Mouse (Mus musculus) adrenal gland, adult 18-20 months (tissue): Measurements from ENCODE around the gene Zfp131. TPM values are rescaled to one million over a fixed set of nuclear protein-coding genes. Genes with fewer than 3 reads are reported as not detected.
"Not testable (repeated sequence)": the region's sequence is repeated elsewhere in the genome, so short reads cannot be mapped to it uniquely, and the experiment has no call there.

Experiments
- DNase-seq, 2 experiments: peaks; one replicate each; pipeline ENCODE4 v3.0.0; 2021 to 2022; ENCODE audit warnings: low spot score in 2 of 2
- long read RNA-seq, 2 experiments: library from polyadenylated mRNA; stranded (forward); transcript quantifications; one replicate each; pipeline ENCODE4 v2.0.0; 2021
- total RNA-seq, 2 experiments: library from RNA; stranded (reverse); gene quantifications; 1 replicate in 1 of 2; 2 replicates in 1 of 2; pipeline ENCODE4 v1.2.3; 2021

The Zfp131 gene
- total RNA-seq = 10 to 100 TPM; 38.3 to 39.2 TPM
- long read RNA-seq, experiment 1, partial matches to known transcripts = 6 of 18 reads
- long read RNA-seq, experiment 1, other reads (novel, unspliced or antisense) = 9 of 18 reads
- long read RNA-seq, experiment 2, partial matches to known transcripts = 17 of 33 reads
- long read RNA-seq, experiment 2, other reads (novel, unspliced or antisense) = 8 of 33 reads

- DNase-seq = peak; percentile 90 to 92
Measured at GRCm38 (mm10) chr13:119790761-119791579, at the start of gene Zfp131. Gene Zfp131, minus strand, starts transcription at chr13:119790889.

- DNase-seq = not testable (repeated sequence)
Measured at GRCm38 (mm10) chr13:119839982-119840381, 49.3 kb upstream of the Zfp131 start.

GRCm38 (mm10) chr13:119837719-119838337 lies 47.1 kb upstream of the Zfp131 start:
- peak; percentile 21 to 26 for DNase-seq

- peak in 1 of 2 experiments; percentile 17 for DNase-seq
Measured at GRCm38 (mm10) chr13:119836324-119836811, 45.7 kb upstream of the Zfp131 start.

GRCm38 (mm10) chr13:119835320-119836056 lies 44.8 kb upstream of the Zfp131 start, which contains the start of gene D13Ertd608e:
Gene D13Ertd608e, plus strand, starts transcription at chr13:119836006.
- DNase-seq = peak; percentile 33 to 42

GRCm38 (mm10) chr13:119830116-119830515 lies 39.4 kb upstream of the Zfp131 start, which contains the start of gene AF067063:
Gene AF067063, minus strand, starts transcription at chr13:119830216.
- DNase-seq = not testable (repeated sequence)

GRCm38 (mm10) chr13:119817579-119818206 lies 27.0 kb upstream of the Zfp131 start:
- DNase-seq = no peak

GRCm38 (mm10) chr13:119816798-119817197 lies 26.1 kb upstream of the Zfp131 start:
- DNase-seq = no peak

- no peak for DNase-seq
Measured at GRCm38 (mm10) chr13:119810031-119810430, 19.3 kb upstream of the Zfp131 start.

- no peak for DNase-seq
Measured at GRCm38 (mm10) chr13:119808937-119809336, 18.2 kb upstream of the Zfp131 start.

GRCm38 (mm10) chr13:119797656-119798055 lies 7.0 kb upstream of the Zfp131 start:
- no peak for DNase-seq

GRCm38 (mm10) chr13:119792791-119793404 lies 2.2 kb upstream of the Zfp131 start:
- no peak for DNase-seq

- DNase-seq = peak in 1 of 2 experiments; percentile 19
Measured at GRCm38 (mm10) chr13:119791580-119792135, 969 bp upstream of the Zfp131 start.

GRCm38 (mm10) chr13:119789851-119790717 lies 605 bp downstream of the Zfp131 start:
- DNase-seq = peak; percentile 43 to 61

- no peak for DNase-seq
Measured at GRCm38 (mm10) chr13:119783581-119783980, 7.1 kb downstream of the Zfp131 start.

GRCm38 (mm10) chr13:119768541-119768940 lies 22.1 kb downstream of the Zfp131 start:
- no peak for DNase-seq

- no peak for DNase-seq
Measured at GRCm38 (mm10) chr13:119766480-119766879, 24.2 kb downstream of the Zfp131 start.

- DNase-seq = no peak
Measured at GRCm38 (mm10) chr13:119756831-119757230, 33.9 kb downstream of the Zfp131 start.
